ENCODE assay signal across 9 mouse cellular contexts in the genomic region with DNA sequence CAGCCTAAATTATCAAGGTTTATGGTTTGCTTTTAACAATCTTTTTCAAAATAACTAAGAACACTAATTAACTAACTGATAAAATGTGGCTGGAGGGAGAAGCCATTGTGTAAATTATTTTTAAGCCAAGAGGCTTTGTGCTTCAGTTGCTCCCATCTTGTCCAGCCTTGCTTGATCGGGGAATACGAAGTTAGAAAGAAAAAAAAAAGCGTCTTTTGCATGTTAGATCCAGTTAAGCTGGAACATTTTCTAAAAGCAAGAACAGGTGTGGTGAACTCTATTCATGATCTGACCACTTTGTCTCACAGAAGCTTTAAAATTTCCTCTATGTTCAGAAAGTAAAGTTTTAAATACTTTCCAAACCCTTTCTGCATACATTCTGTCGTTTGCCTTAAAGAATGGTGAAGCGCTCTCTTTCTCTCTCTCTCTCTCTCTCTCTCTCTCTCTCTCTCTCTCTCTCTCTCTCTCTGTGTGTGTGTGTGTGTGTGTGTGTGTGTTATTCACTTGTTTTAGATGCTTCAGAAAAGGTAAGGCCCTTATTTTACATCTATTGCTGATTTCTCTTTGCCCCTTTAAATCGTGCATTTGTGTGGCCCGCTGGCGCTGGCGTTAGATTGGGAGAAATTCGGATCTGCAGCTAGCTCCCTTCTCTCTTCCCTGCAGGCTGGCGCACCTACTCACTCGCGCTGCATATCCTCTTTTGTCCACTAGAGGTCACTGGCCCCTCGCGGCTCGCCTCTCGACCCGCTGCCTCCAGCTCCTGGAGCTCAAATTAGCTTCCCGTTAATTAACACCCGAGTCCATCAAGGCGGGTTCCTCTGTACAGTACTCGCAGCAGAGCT.
DNase-seq lines count a peak whose midpoint lies in the region; ATAC-seq and TF ChIP-seq lines count a peak whose summit lies in the region.
"Had no signal": no experiment of that assay in that cellular context is flagged by ENCODE, and none has a peak within 500 bp of the region (broad histone marks: within the 10 kb centered on the region; RNA-seq: fewer than 3 reads in every experiment).

No protein-coding gene starts in this region.

- H3K27ac ChIP-seq in MEL (ENCODE audit: control insufficient read depth, low read depth, low read length) = no peak overlapping the region
- H3K27ac ChIP-seq in cerebellum, adult 2 months (ENCODE audit: insufficient read depth, low read length) = peak overlapping the region; percentile 99
- H3K27ac ChIP-seq in hindbrain, embryonic 10.5 days = peak overlapping the region; percentile 80
- H3K27ac ChIP-seq: liver, embryonic 13.5 days had no signal

- ATAC-seq in frontal cortex, adult (ENCODE audit: low TSS enrichment) = peak; percentile 76

- peak; percentile 90 to 99 (median 96) for TF ChIP-seq CTCF in MEL (IDR thresholded peaks at IDR 0.05 in 2 of 3, conservative IDR thresholded peaks at IDR 0.05 in 1 of 3; ENCODE audit: control insufficient read depth in 1 of 3, insufficient read depth in 1 of 3, low read depth in 2 of 3, low read length in 3 of 3, poor library complexity in 1 of 3, severe bottlenecking in 1 of 3)
- peak; percentile 98 for TF ChIP-seq CTCF in cerebellum, adult 2 months (IDR thresholded peaks at IDR 0.05; ENCODE audit: borderline replicate concordance, insufficient read depth, low read depth, low read length)

- peak; percentile 88 for DNase-seq in MEL (ENCODE audit: low read depth, low spot score)
- peak; percentile 98 to 99 for DNase-seq in cerebellum, adult 2 months
- DNase-seq in hindbrain, embryonic 10.5 days (ENCODE audit: low spot score) = peak; percentile 89
- peak; percentile 92 for DNase-seq in layer of hippocampus, adult 9-11 months
- DNase-seq in lung, postnatal 10 days = peak; percentile 82
- peak; percentile 76 for DNase-seq in ovary, postnatal 36 days (ENCODE audit: low spot score)
- peak; percentile 76 for DNase-seq in thymus, postnatal 14 days
- DNase-seq: liver, embryonic 13.5 days had no signal

- H3K4me3 ChIP-seq in MEL (ENCODE audit: control insufficient read depth in 1 of 2, insufficient read depth in 1 of 2, low read depth in 2 of 2, low read length in 2 of 2) = peak overlapping the region; percentile 44 to 46
- peak overlapping the region; percentile 98 for H3K4me3 ChIP-seq in cerebellum, adult 2 months (replicated peaks; ENCODE audit: insufficient read depth, low read depth, low read length)
- H3K4me3 ChIP-seq in hindbrain, embryonic 10.5 days = peak overlapping the region; percentile 49
- H3K4me3 ChIP-seq: liver, embryonic 13.5 days had no signal

- no peak for TF ChIP-seq POLR2A in MEL (IDR thresholded peaks at IDR 0.05; ENCODE audit: control insufficient read depth in 1 of 2, insufficient read depth in 1 of 2, low read depth in 1 of 2, low read length in 2 of 2, poor library complexity in 1 of 2)
- TF ChIP-seq POLR2A in cerebellum, adult 2 months (IDR thresholded peaks at IDR 0.05; ENCODE audit: borderline replicate concordance, insufficient read depth, low read length) = no peak

- TF ChIP-seq EP300 in MEL (IDR thresholded peaks at IDR 0.05; ENCODE audit: low read depth in 1 of 2, low read length in 2 of 2) = no peak

- no peaks in the 10 kb centered on the region for H3K36me3 ChIP-seq in MEL (ENCODE audit: control insufficient read depth in 1 of 2, insufficient read depth in 2 of 2, low read length in 2 of 2)
- H3K36me3 ChIP-seq in hindbrain, embryonic 10.5 days = no peaks in the 10 kb centered on the region
- H3K36me3 ChIP-seq: liver, embryonic 13.5 days had no signal

- H3K27me3 ChIP-seq in MEL (ENCODE audit: control insufficient read depth in 1 of 2, insufficient read depth in 2 of 2, low read length in 2 of 2) = no peaks in the 10 kb centered on the region
- H3K27me3 ChIP-seq in cerebellum, adult 2 months (ENCODE audit: control insufficient read depth, insufficient read depth, low read length) = no peaks in the 10 kb centered on the region
- H3K27me3 ChIP-seq in hindbrain, embryonic 10.5 days (ENCODE audit: insufficient read depth, poor library complexity, severe bottlenecking) = peaks cover 95% of the 10 kb centered on the region

- H3K79me2 ChIP-seq in MEL (ENCODE audit: control insufficient read depth, insufficient read depth, low read length, poor library complexity) = no peaks in the 10 kb centered on the region

- H3K9ac ChIP-seq in MEL (ENCODE audit: control insufficient read depth, low read depth, low read length, poor library complexity, severe bottlenecking) = peak overlapping the region; percentile 57; the same call in 1 of the 2 replicates
- H3K9ac ChIP-seq: liver, embryonic 13.5 days had no signal

- no peak; the same call in none of the 2 replicates for TF ChIP-seq RAD21 in MEL (IDR thresholded peaks at IDR 0.05; ENCODE audit: low read depth, low read length)

- H3K9me3 ChIP-seq in MEL (replicated peaks; ENCODE audit: insufficient read depth, low read length) = no peaks in the 10 kb centered on the region
- no peaks in the 10 kb centered on the region for H3K9me3 ChIP-seq in hindbrain, embryonic 10.5 days
- H3K9me3 ChIP-seq: liver, embryonic 13.5 days had no signal

- WGBS in cerebellum, adult 2 months = 4% methylated on average over 22 of the region's 22 CpGs
- under 1% methylated on average over 22 of the region's 22 CpGs for WGBS in hindbrain, embryonic 10.5 days

- H3K4me1 ChIP-seq in MEL (ENCODE audit: control insufficient read depth in 1 of 2, insufficient read depth in 2 of 2, low read length in 2 of 2) = no peaks in the 10 kb centered on the region
- H3K4me1 ChIP-seq in cerebellum, adult 2 months (ENCODE audit: control insufficient read depth, insufficient read depth, low read length) = peaks cover 12% of the 10 kb centered on the region; the same call in 1 of the 2 replicates
- H3K4me1 ChIP-seq in hindbrain, embryonic 10.5 days (replicated peaks) = peaks cover 28% of the 10 kb centered on the region; the same call in 1 of the 2 replicates
- H3K4me1 ChIP-seq: liver, embryonic 13.5 days had no signal

TF ChIP-seq in MEL, 35 proteins besides CTCF, POLR2A, EP300 and RAD21:
- TF ChIP-seq JUND (IDR thresholded peaks at IDR 0.05; ENCODE audit: low read depth, low read length) = peak; percentile 93
- TF ChIP-seq ZC3H11A (IDR thresholded peaks at IDR 0.05; ENCODE audit: low read depth, low read length) = peak; percentile 96
- TF ChIP-seq SMC3 (IDR thresholded peaks at IDR 0.05; ENCODE audit: low read depth, low read length) = peak; percentile 95
- TF ChIP-seq E2F4 (IDR thresholded peaks at IDR 0.05; ENCODE audit: borderline replicate concordance, low read depth, low read length) = no peak
- peak; percentile 45; the same call in 1 of the 2 replicates for TF ChIP-seq SIN3A (IDR thresholded peaks at IDR 0.05; ENCODE audit: low read length)
- TF ChIP-seq ELF1 (IDR thresholded peaks at IDR 0.05; ENCODE audit: low read depth, low read length) = 0 out of 2 replicates have a peak, but pooled peaks have one; percentile 19
- no peak for TF ChIP-seq TCF12 (IDR thresholded peaks at IDR 0.05; ENCODE audit: low read depth, low read length)
- no peak for TF ChIP-seq MYC (IDR thresholded peaks at IDR 0.05; ENCODE audit: low read depth, low read length)
- TF ChIP-seq BHLHE40 (IDR thresholded peaks at IDR 0.05; ENCODE audit: borderline replicate concordance, low read depth, low read length) = 0 out of 2 replicates have a peak, but pooled peaks have one; percentile 41
- no peak for TF ChIP-seq USF2 (IDR thresholded peaks at IDR 0.05; ENCODE audit: borderline replicate concordance in 1 of 2, insufficient read depth in 1 of 2, low read depth in 1 of 2, low read length in 2 of 2)

Comparison
In these comparisons a context has a peak if more than half of its experiments do, and no peak if none do; other contexts are left out.
1. H3K4me3 ChIP-seq: peak in every context shown above with its lines; median percentile 98 in cerebellum, adult 2 months; 49 in hindbrain, embryonic 10.5 days; 45 in MEL.